Mouse (Mus musculus) lung, postnatal 0 days (tissue): Measurements from ENCODE around the gene 5430402E10Rik. TPM values are rescaled to one million over a fixed set of nuclear protein-coding genes. Genes with fewer than 3 reads are reported as not detected.
"Not testable (repeated sequence)": the region's sequence is repeated elsewhere in the genome, so short reads cannot be mapped to it uniquely, and the experiment has no call there.

Source experiments
- ATAC-seq: fragments of 200-750 bp; cut with Nextera tagmentation; 2 replicates; pipeline ENCODE4 v1.8.0; 2017; ENCODE audit warnings: moderate library complexity
- DNase-seq: peaks from one replicate; pipeline ENCODE4 v3.0.0-alpha.2; 2016; ENCODE audit warnings: low spot score
- H3K27ac ChIP-seq: fragments of 300-500 bp; sonication (generic); 2 replicates; pipeline ENCODE4 v1.5.1; 2014; ENCODE audit warnings: antibody characterized with exemption, mild to moderate bottlenecking, low read length, mixed read lengths
- H3K27me3 ChIP-seq: fragments of 300-500 bp; sonication (generic); replicated peaks from 2 replicates; pipeline ENCODE4 v1.6.1; 2014; ENCODE audit warnings: low read length, mixed read lengths; ENCODE audit not compliant: insufficient read depth
- H3K36me3 ChIP-seq: fragments of 300-500 bp; sonication (generic); 2 replicates; pipeline ENCODE4 v1.6.1; 2014; ENCODE audit warnings: low read length, mixed read lengths; ENCODE audit not compliant: insufficient read depth
- H3K4me1 ChIP-seq: fragments of 300-500 bp; sonication (generic); 2 replicates; pipeline ENCODE4 v1.6.1; 2014; ENCODE audit warnings: antibody characterized with exemption, low read depth, low read length, mixed read lengths; ENCODE audit not compliant: insufficient read depth
- H3K4me2 ChIP-seq: fragments of 300-500 bp; sonication (generic); replicated peaks from 2 replicates; pipeline ENCODE4 v1.6.1; 2014; ENCODE audit warnings: low read depth, mild to moderate bottlenecking, low read length, moderate library complexity, mixed read lengths
- H3K4me3 ChIP-seq: fragments of 300-500 bp; sonication (generic); 2 replicates; pipeline ENCODE4 v1.5.1; 2014; ENCODE audit warnings: low read depth, low read length
- H3K9ac ChIP-seq: fragments of 300-500 bp; sonication (generic); replicated peaks from 2 replicates; pipeline ENCODE4 v1.6.1; 2014; ENCODE audit warnings: low read depth, mild to moderate bottlenecking
- H3K9me3 ChIP-seq: fragments of 300-500 bp; sonication (generic); 2 replicates; pipeline ENCODE4 v1.6.1; 2016; ENCODE audit warnings: low read length, mixed read lengths
- WGBS: fragments of 180-500 bp; shearing (Covaris S2); extraction: QIAGEN DNeasy Blood & Tissue Kit; methylation state at CpG from one replicate; pipeline ENCODE4 v1.1.7; 2014; 5-methylcytosine and 5-hydroxymethylcytosine counted together
- polyA plus RNA-seq: library from polyadenylated mRNA; unstranded; fragments of >200 nt; fragmentation: Nextera tagmentation; extraction: Ambion mirVana; gene quantifications from 2 replicates; pipeline ENCODE4 v1.2.1, GENCODE M21; 2015

The 5430402E10Rik gene
- not detected in 2 replicates for polyA plus RNA-seq

DNA sequence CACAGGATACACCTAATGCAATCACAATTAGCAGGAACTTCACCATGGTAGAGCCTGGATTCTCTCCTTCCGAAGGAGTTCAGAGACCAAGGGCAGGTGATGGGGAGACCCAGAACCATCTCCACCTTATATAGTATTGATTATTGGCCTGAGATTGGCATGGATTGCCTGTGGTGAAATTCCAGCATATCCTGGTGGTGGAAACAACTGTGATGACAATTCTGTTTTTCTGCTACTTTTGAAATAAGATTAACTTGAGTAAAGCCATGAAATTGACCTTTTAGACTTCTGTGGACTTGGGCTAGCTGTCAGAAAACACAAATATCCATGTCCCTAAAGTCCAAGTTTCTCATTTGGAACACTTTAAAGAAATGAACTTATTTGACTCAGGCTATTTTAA is at the start of gene 5430402E10Rik:
Gene 5430402E10Rik, minus strand, starts transcription at position 101 of the 400 bp plus-strand sequence.
- not testable (repeated sequence) for H3K36me3 ChIP-seq, H3K27me3 ChIP-seq, DNase-seq, H3K4me3 ChIP-seq, H3K4me1 ChIP-seq, H3K9ac ChIP-seq, H3K9me3 ChIP-seq, ATAC-seq, H3K4me2 ChIP-seq, H3K27ac ChIP-seq
- 100% methylated on average over 1 of the region's 1 CpGs for WGBS

DNA sequence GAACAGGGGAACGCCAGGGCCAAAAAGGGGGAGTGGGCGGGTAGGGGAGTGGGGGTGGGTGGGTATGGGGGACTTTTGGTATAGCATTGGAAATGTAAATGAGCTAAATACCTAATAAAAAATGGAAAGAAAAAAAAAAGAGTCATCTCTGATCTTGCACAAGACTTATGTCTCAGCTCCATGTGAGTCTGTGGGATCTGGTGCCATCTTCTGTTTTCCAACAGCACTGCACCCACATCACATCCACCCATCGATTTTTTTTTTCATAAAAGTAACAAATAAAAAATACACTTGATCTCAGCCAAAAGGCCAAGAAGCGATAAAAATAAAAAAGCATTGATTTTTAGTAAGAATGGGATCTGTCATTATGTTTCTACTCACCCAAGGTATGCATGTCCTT is 44.8 kb downstream of the 5430402E10Rik start:
- 35% methylated on average over 2 of the region's 4 CpGs for WGBS

More for the DNA sequence above, 44.8 kb downstream of the 5430402E10Rik start:
- not testable (repeated sequence) for DNase-seq, H3K36me3 ChIP-seq, H3K4me2 ChIP-seq, H3K27me3 ChIP-seq, ATAC-seq, H3K4me1 ChIP-seq, H3K9ac ChIP-seq, H3K9me3 ChIP-seq, H3K4me3 ChIP-seq, H3K27ac ChIP-seq

Other genes starting within 250 kb of the 5430402E10Rik start
- 17.5 and 19.6 TPM in 2 replicates for gene Prkx, start 128.8 kb downstream of the 5430402E10Rik start, polyA plus RNA-seq
- not detected in 2 replicates for gene Pbsn, start 71.4 kb downstream of the 5430402E10Rik start, polyA plus RNA-seq
- gene Gm14744, start 60.3 kb downstream of the 5430402E10Rik start, polyA plus RNA-seq: not detected in 2 replicates
- gene Obp1a, start 166.3 kb upstream of the 5430402E10Rik start, polyA plus RNA-seq: not detected in 2 replicates
- gene Gm5938, start 200.4 kb upstream of the 5430402E10Rik start, polyA plus RNA-seq: not detected in 2 replicates